Mouse (Mus musculus) gastrocnemius, postnatal 10 days (tissue): ENCODE results near the gene Map4k4. TPM values are rescaled to one million over a fixed set of nuclear protein-coding genes. Genes with fewer than 3 reads are reported as not detected.

Source experiments
- DNase-seq: peaks from one replicate; pipeline ENCODE4 v3.0.0; 2021; ENCODE audit warnings: mixed read lengths
- total RNA-seq, 2 experiments: library from RNA; stranded (reverse); gene quantifications; 2 replicates each; pipeline ENCODE4 v1.2.3; 2021

The Map4k4 gene
- total RNA-seq, 2 experiments from 2014 or later: 87.8 to 121 TPM

DNA sequence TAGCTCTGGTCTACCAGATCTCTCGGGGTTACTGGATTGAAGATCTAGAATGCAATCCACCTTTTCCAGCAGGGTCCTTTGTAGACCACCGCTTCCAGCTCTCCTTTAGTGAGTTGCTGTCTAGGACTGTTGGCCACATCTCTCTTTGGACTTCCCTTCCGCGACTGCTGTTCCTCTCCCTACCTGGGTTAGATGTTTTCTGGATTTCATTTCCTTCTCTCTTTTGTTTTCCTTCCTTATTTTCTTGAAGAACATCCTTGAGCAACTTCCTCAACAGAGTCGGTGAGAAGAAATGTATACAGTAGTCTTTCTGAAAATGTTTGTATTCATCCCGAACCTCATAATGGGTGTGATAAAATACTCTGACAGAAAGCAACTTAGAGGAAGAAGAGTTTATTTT lies 137.1 kb downstream of the Map4k4 start:
- DNase-seq: no peak

DNA sequence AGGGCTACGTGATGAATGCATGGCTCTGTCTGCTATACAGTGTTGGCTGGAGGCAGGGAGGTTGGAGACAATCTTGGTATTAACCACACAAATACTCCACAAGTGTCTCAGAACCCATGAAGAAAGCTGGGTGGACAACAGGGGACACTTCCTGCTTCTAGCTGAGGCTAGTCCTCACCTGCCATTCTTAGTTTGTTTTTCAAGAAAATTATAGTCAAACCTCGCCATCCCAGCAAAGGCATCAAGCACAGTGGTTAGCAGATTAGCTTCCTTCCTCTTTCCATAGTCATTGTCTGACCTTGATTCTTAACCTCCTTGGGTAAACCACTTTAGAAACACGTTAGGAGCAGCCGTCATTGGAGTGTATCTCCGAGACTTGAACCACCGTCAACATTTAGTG lies 145.0 kb downstream of the Map4k4 start:
- no peak for DNase-seq

DNA sequence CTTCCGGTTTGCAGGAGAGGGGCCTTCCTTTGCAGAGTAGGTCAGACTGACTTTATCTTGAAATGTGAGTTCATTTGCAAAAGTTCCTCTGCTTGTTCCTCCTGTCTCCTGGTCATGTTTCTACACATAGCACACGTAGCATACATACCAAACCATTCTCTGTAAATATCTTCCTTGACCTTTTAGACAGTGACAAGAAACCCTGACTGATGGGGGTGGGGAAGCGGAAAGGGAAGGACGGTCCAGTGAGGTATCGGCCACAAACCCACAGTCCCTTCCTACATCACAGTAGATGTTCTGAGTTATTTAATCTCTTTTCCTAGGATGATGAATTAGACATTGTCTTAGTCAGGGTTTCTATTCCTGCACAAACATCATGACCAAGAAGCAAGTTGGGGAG lies 145.9 kb downstream of the Map4k4 start:
- no peak for DNase-seq

DNA sequence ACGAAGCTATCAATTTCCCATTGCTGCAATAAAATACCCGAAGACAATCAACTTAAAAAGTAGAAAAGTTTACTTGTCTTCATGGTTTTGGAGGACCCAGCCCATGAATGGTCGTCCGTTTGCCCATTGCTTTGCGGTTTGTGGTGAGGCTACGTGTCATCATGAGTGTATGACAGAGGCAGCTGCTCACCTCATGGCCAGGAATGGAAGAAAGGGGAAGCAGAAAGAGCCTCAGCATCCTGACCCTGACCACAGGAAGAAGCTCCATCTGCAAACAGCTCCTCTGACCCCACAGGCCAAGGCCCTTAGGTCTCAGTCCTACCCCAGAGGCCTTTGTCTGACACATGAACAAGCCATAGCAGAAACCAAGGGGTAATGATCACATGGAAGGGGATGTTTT lies 150.4 kb downstream of the Map4k4 start:
- no peak for DNase-seq

DNA sequence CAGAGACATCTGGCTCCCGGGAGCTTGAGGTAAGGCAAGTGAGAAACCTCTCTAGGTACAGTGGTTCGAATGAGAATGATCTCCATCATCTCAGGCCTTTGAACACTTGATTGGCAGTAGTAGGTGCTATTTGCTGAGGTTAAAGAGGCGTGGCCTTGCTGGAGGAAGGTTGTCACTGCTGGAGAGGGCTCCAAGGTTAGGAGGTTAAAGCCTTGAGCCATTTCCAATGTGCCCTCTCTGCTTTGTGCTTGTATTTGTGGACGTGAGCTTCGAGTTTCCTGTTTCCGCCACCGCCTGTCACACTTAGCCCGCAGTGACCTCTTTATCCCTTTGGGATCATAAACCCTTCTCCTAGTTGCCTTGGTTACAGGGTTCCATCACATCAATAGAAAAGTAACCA lies 151.4 kb downstream of the Map4k4 start:
- DNase-seq: no peak

DNA sequence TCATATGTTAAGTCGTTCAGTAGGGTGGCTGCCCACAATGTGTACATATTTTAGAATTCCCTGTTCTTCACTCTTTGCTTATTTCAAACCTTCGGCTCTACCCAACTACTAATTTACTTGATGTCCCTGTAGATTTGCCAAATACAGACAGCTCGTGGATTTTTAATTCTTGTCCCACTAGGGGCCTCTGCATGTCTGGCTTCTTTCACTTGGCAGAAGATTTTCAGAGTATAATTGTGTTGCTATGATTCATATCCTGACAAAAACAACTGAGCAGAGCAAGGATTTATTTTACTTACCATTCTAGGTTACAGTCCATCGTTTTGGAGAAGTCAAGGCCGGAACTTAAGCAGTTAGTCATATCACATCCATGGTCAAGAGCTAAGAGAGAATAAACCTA lies 152.4 kb downstream of the Map4k4 start:
- DNase-seq: no peak

DNA sequence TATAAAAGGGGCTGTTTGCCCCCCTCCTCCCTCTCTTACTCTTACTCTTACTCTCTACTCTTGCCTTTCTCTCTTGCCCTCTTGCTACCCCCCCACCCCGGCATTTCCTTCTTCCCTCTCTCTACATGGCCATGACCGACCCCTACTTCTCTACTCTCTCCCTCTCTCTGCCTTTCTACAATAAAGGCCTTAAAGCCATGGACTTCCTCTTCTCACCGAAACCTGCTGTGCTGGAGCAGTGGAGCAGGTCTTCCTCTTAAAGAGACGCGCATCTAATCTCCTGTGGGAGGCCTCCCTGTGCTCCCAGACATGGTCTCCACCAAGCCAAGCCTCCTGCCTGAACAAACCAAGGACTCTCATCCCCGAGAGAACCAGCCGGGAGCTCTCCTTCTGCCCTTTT lies 154.3 kb downstream of the Map4k4 start:
- no peak for DNase-seq

DNA sequence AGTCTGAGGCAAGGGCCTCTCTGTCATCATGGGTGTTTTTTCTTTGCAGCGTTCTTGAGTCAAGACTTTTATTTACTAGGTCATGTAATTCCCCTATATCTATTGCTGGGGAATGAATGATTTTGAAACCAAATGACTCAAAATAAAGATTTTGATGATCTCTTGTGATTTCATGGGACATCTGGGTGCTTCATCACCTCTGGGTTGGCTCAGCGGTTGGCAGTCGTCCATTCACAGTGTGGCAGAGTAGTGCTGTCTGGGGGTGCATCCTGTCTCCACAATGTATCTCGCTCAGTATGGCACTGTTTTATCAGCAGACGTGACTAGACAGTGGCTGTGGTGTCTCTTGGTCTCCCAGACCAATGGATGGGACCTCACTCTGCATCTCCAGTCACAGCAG lies 155.2 kb downstream of the Map4k4 start:
- no peak for DNase-seq

DNA sequence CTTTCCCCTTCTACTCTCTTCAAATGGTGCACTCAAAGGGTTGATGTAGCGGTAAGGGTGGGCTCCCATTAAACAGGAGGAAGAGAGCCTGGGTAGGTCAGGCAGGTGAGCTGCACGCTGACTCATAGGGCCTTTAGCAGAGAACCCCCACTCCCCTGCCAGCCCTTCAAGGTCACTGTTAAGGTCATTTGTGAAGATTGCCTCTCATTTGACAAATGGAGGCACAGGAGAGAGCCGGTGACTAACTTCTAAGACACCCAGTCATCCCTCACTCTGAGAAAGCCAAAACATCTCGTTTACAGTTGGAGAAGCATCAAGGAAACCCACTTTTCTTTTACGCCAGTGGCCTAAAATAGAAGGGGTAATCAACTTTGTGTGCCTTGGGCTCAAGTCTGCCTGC lies 156.6 kb downstream of the Map4k4 start:
- no peak for DNase-seq

DNA sequence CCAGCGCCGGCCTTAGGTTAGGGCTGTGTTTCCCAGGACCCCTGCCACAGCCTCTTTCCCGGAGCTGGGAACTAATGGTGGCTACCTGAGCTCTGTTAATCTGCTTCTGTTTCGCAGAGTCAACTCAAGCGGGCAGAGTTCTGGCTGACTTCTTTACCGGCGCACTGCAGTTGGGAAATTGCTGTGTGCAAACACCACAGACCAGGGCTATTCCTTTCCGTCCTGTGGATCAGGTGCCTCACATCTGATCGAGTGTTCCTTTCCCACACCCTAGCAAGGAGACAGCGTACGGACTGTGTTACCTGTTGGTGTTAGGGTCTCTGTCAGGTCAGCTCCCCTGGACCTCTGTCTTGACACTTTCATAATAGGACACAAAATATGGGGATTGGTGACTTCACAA lies 157.3 kb downstream of the Map4k4 start:
- no peak for DNase-seq

DNA sequence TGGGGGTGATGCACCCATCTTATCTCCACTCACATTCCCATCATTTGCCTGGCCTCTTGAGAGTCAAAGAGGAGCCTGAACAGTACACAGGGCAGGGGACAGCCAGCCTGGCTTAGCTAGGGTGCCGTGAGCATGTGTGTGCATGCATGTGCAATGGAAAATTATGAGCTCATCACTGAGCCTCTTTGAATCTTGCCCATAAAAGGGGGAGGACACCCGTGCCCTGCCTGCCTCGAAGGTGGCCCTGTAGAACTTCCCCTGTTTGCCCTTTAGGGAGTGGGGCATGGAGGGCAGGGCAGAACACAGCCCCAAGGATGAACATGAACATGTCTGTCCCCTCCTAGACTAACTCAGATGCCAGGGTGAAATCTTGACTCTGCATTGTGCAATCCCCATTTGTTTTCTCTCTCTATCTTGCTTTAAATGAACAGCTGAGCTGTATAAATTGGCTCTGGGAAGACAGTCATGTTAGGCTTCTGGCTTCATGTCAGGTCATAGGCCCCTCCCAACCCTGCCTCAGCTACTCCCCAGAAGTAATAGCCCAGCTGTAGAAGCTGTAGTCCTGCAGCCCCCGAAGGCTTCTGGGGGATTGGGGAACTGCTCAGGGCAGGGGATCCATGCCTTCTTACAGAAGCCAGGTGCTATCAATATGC lies 158.5 kb downstream of the Map4k4 start:
- no peak for DNase-seq

DNA sequence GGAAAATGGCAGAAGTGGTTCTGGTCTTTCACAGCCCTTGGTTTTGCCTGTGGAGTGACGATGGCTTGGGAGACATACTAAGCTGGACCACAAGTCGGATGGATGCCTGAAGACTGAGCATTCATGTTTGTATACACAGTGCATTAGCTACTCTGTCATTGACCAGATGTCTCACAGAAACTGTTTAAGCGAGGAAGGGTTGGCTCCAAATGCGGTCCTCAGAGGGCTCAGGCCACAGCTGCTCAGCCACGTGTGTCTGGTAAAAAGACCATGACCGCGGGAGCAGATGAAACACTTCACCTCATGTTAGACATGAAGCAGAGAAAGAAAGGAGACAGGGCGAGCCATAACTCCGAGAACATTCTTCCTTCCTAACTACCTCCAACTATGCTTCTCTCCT lies 160.6 kb downstream of the Map4k4 start:
- no peak for DNase-seq

DNA sequence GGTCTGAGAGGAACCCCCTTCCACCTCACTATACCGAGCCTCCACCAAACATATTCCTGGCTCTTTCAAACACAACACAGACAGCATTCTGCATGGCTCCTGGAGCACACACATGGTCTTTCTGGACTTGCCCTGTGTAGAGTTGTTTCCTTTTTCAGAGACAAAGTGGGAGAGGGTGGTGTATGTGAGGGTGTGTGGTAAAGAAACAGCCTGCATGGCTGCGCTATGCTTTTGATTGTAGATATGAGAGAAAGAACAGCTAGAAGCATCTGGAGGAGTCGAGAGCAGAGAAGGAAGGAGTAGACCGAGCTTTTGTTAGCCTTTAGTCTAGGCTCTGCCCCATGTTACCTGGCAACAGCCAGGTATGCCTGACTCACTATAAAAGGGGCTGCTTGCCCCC lies 162.7 kb downstream of the Map4k4 start:
- DNase-seq: no peak

DNA sequence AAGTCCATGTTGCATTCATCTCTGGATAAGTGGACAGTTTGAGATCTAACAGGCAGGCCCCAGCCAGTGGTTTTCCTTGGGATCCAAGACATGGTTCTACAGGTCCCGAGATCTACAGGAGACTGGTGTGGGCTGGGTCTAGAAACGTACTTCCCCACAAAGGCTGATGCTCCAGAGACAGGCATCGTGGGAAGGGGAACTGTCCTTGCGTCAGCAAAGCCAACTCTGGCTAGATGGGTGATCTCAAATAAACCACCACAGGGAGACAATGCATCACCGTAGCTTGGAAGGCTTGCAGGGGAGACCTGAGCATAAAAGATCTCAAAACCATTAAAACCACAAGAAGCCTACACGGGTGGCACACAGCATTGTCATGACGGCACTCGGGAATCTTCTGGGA lies 163.8 kb downstream of the Map4k4 start:
- no peak for DNase-seq

DNA sequence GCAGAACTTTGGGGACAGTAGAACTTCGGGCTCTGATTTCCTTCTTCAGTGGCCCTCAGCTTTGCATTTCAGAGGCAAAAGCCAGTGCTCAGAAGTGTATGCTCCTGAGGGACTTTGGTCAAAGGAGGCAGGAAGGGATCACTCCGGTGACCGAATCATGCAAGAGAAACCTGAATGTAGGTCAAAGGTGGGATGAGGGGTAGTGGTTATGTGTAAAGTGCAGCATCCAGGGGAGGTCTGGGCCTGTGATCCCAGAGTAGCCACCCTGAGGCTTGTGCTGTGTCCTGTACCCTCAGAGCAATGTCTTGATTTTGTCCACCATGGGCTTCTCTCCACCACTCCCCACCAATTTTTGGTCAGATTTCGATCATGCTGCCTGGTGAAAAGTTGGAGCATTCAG lies 171.8 kb downstream of the Map4k4 start:
- DNase-seq: no peak

DNA sequence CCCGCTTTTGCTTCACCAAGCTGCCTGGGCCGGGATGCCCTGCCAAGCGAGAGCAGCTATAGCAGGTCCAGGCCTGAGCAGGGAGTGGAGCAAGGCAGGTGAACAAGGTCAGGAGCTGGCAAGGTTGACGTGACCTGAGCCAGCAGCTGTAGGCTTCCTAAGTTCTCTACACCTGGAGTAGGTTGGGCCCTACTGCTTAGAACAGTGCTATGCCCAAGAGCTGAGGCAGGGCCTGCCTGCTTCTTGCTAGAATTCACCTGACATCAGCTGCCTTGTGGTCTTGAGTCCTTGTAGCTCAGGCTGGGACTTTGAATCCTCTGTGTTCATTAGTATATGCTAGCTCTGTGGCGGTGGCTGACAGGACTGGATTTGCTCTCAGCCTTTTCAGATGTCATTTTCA lies 173.1 kb downstream of the Map4k4 start, which contains the start of gene Il1r2:
TSS of gene Il1r2 (plus strand) at position 301 of the 400 bp plus-strand sequence.
- DNase-seq: no peak

Other genes starting within 250 kb of the Map4k4 start
- under 1 TPM; 0.14 to 0.18 TPM for gene Creg2, start 249.4 kb upstream of the Map4k4 start, total RNA-seq
- under 1 TPM; 0.25 to 0.45 TPM for gene Rfx8, start 179.9 kb upstream of the Map4k4 start, total RNA-seq
- 1 to 10 TPM in 1 of 2 experiments, under 1 TPM in 1; 0.95 to 2.3 TPM for gene Gm3646, start 95.6 kb upstream of the Map4k4 start, total RNA-seq
- under 1 TPM in 1 of 2 experiments, not detected in 1; 0.25 TPM for gene Il1r2, start 173.2 kb downstream of the Map4k4 start, total RNA-seq